Mouse (Mus musculus) stomach, embryonic 16.5 days (tissue): ENCODE results near the gene Pea15a. TPM values are rescaled to one million over a fixed set of nuclear protein-coding genes. Genes with fewer than 3 reads are reported as not detected.
"Not testable (repeated sequence)": the region's sequence is repeated elsewhere in the genome, so short reads cannot be mapped to it uniquely, and the experiment has no call there.

Experiments used
- ATAC-seq: fragments of 200-750 bp; cut with Nextera tagmentation; 2 replicates; pipeline ENCODE4 v1.8.0; 2017; ENCODE audit warnings: moderate number of reproducible peaks, moderate TSS enrichment; ENCODE audit not compliant: insufficient read depth, low FRiP score
- H3K27ac ChIP-seq: fragments of 300-500 bp; sonication (generic); 2 replicates; pipeline ENCODE4 v1.5.1; 2014; ENCODE audit warnings: low read length
- H3K27me3 ChIP-seq: fragments of 300-500 bp; sonication (generic); 2 replicates; pipeline ENCODE4 v1.6.1; 2014; ENCODE audit warnings: low read length, control low read depth, mixed read lengths; ENCODE audit not compliant: control insufficient read depth, insufficient read depth
- H3K36me3 ChIP-seq: fragments of 300-500 bp; sonication (generic); 2 replicates; pipeline ENCODE4 v1.6.1; 2014; ENCODE audit warnings: low read length; ENCODE audit not compliant: control insufficient read depth, insufficient read depth
- H3K4me1 ChIP-seq: fragments of 300-500 bp; sonication (generic); 2 replicates; pipeline ENCODE4 v1.6.1; 2014; ENCODE audit warnings: low read length, control low read depth, mixed read lengths; ENCODE audit not compliant: control insufficient read depth, insufficient read depth
- H3K4me2 ChIP-seq: fragments of 300-500 bp; sonication (generic); 2 replicates; pipeline ENCODE4 v1.6.1; 2014; ENCODE audit warnings: low read depth, low read length, mixed read lengths
- H3K4me3 ChIP-seq: fragments of 300-500 bp; sonication (generic); replicated peaks from 2 replicates; pipeline ENCODE4 v1.5.1; 2014; ENCODE audit warnings: mild to moderate bottlenecking, low read length
- H3K9ac ChIP-seq: fragments of 300-500 bp; sonication (generic); 2 replicates; pipeline ENCODE4 v1.6.1; 2014; ENCODE audit warnings: low read length
- H3K9me3 ChIP-seq: fragments of 300-500 bp; sonication (generic); replicated peaks from 2 replicates; pipeline ENCODE4 v1.6.1; 2016; ENCODE audit warnings: low read length, control low read depth; ENCODE audit not compliant: control insufficient read depth
- WGBS: fragments of 180-500 bp; shearing (Covaris S2); extraction: QIAGEN DNeasy Blood & Tissue Kit; methylation state at CpG from one replicate; pipeline ENCODE4 v1.1.7; 2014; 5-methylcytosine and 5-hydroxymethylcytosine counted together
- polyA plus RNA-seq: library from polyadenylated mRNA; unstranded; fragments of >200 nt; fragmentation: Nextera tagmentation; extraction: Ambion mirVana; gene quantifications from 2 replicates; pipeline ENCODE4 v1.2.1, GENCODE M21; 2015

Pea15a gene
- polyA plus RNA-seq = 131 and 148 TPM in 2 replicates

DNA sequence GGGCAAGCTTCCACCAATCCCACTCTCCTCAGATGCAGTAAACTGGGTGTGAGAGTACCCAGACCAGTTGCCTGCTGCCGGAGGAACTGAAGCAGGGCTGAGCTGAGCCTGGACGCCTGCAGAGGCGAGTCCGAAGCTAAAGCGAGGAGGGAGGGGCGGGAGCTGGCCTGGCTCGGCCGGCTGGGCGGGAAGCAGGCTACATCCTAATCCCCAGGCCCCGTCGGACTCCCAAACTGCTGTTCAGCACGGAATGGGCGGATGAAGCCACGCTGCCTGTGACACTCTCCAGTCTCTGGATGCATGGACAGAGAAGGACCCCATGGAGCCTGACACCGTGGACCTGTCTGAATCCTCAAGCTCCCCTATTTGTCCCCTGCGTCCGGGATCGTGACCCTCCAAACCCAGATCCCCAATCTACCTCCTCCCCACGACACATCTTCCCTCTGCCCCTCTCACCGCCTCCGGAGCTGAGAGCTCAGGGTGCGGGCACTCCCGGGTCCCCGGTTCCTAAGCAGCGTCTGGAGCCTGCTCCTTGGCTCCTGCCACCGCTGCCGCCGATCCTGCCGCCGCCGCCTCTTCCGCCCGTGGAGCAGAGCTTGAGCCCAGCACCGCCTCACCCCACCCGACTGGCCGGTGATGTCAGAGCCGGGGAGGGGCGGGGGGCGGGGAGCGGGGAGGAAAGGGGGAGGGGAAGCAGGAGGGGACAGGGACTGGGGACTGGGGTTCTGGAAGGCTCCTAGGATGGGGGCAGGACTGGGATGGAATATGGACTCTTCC is at the start of gene Pea15a:
Gene Pea15a (minus strand): TSS at position 664 of the 777 bp plus-strand sequence.
- Histone ChIP-seq H3K36me3 (no peaks in the 10 kb centered on the region), H3K4me3 (peak within 1 kb of the TSS; percentile 61), H3K27me3 (no peaks in the 10 kb centered on the region), H3K9ac (peak within 1 kb of the TSS; percentile 91), H3K4me2 (peak within 1 kb of the TSS; percentile 66), H3K9me3 (no peaks in the 10 kb centered on the region), H3K4me1 (peaks cover 55% of the 10 kb centered on the region), H3K27ac (peak within 1 kb of the TSS; percentile 95)
- ATAC-seq = peak; percentile 88
- under 1% methylated on average over 36 of the region's 40 CpGs for WGBS

DNA sequence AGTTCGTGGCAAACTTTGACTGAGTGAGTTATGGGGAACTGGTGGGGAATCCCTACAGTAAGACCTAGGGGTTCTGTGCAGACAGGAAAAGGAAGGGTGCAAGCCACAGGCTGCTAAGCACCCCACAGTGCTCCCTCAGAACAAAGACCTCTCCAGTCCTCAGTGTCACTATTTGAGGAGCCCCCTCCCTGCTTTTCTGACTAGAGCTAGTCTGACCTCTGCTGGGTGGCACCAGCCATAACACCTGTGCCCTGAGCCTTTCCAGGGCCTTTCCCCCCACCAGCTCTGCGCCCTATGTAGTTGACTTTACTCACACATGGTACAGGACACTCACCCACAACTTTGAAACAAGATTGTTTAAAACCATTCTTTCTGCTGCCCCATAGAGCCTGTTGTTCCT is 41.1 kb upstream of the Pea15a start:
- H3K9ac ChIP-seq = no peak overlapping the region
- H3K4me3 ChIP-seq = no peak overlapping the region
- no peaks in the 10 kb centered on the region for H3K4me1 ChIP-seq
- ATAC-seq = no peak
- WGBS = 56% methylated on average over 2 of the region's 2 CpGs
- H3K36me3 ChIP-seq = no peaks in the 10 kb centered on the region
- no peak overlapping the region for H3K4me2 ChIP-seq
- no peak overlapping the region for H3K27ac ChIP-seq
- no peaks in the 10 kb centered on the region for H3K9me3 ChIP-seq
- H3K27me3 ChIP-seq = peaks cover 4% of the 10 kb centered on the region; the same call in 1 of the 2 replicates

DNA sequence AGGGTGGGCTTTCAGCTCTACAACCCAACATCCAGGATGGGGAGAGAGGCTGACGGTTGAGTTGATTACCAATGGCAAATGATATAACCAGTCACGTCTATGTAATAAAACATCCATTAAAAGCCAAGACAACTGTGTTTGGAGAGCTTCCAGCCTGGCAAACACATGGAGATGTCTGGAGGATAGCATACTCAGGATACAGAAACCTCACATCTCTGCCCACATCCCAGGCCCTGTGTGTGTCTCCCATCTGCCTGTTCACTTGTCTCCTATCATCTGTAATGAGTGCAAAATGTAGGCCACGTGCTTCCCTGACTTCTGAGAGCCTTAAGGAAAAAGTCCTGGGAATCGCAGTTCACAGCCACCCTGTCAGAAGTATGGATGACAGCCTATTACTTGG is 40.6 kb upstream of the Pea15a start:
- H3K36me3 ChIP-seq = no peaks in the 10 kb centered on the region
- ATAC-seq = no peak
- H3K9me3 ChIP-seq = no peaks in the 10 kb centered on the region
- H3K4me2 ChIP-seq = no peak overlapping the region
- H3K4me3 ChIP-seq = no peak overlapping the region
- H3K9ac ChIP-seq = no peak overlapping the region
- 66% methylated on average over 4 of the region's 4 CpGs for WGBS
- H3K27me3 ChIP-seq = peaks cover 4% of the 10 kb centered on the region; the same call in 1 of the 2 replicates
- no peaks in the 10 kb centered on the region for H3K4me1 ChIP-seq
- no peak overlapping the region for H3K27ac ChIP-seq

DNA sequence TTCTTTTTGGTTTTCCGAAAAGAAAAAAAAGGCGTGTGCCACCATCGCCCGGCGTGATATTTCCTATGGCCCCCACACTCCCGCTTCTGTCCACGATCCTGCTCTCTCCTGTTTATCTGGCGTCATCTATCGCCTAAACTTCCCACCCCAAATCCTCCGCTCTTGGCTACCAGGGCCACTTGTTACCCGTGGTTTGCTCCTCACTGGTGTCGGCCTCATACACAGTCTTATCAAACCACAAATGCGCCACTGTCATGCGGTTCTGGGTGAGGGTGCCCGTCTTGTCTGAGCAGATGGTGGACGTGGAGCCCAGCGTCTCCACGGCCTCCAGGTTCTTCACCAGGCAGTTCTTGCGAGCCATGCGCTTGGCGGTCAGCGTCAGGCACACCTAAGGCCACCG is 38.0 kb upstream of the Pea15a start:
- not testable (repeated sequence) for H3K9me3 ChIP-seq, H3K27ac ChIP-seq, H3K4me1 ChIP-seq, H3K27me3 ChIP-seq, H3K4me3 ChIP-seq, H3K4me2 ChIP-seq, ATAC-seq, H3K36me3 ChIP-seq, H3K9ac ChIP-seq
- 41% methylated on average over 23 of the region's 23 CpGs for WGBS

DNA sequence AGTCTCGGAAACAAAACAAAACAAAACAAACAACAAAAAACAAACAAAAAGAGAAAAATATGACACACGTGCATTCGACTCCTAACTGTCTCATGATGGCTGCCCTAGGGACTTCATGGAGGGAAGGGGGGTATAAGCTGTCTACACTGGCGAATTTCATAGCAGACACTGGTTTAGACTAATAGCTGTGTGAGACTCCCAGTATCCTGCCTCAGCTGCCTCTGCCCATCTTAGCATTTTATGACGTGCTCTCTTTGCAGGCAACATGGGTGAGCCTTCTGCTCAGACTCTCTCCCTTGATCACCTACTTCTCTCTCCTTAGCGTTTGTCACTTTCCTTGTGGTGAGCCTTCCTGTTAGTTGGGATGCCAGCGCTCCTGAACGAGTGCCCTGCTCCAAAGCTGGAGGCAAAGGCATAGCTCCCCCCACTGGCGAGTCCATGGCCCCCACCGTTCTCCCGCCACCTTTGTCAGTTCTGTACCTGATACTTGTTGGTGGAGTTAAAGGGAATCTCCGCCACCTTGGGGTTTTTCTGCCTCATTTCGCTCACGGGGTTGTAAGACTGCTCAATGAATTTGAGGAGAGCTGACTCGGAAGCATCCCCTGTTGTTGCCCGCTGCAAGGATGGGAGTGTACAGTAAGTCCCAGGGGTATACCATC is 37.1 kb upstream of the Pea15a start:
- Histone ChIP-seq H3K4me1 (no peaks in the 10 kb centered on the region), H3K27ac (no peak overlapping the region), H3K27me3 (peaks cover 4% of the 10 kb centered on the region; the same call in 1 of the 2 replicates), H3K4me3 (no peak overlapping the region), H3K9me3 (no peaks in the 10 kb centered on the region), H3K4me2 (no peak overlapping the region), H3K9ac (no peak overlapping the region), H3K36me3 (no peaks in the 10 kb centered on the region)
- no peak for ATAC-seq
- WGBS = 30% methylated on average over 16 of the region's 16 CpGs

DNA sequence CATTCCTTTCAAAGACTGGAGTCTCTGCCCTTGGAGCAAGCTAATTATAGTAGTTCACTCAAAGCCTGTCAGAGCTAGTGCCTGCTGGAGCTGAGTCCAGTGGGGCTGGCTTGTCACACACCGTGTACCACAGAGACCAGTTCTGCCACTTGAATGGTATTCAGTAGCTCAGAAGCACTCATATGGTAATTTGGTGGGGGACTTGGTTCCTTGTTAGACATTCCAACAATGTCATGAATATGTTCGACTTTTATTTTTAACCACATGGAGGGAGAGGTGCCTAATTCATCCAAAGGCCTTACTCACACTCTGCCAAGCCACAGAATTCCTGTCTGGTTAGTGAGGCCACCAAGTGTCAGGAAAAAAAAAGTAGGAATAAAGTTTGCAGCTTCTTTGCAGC is 35.8 kb upstream of the Pea15a start:
- Histone ChIP-seq H3K4me3 (no peak overlapping the region), H3K9me3 (no peaks in the 10 kb centered on the region), H3K36me3 (no peaks in the 10 kb centered on the region), H3K4me2 (no peak overlapping the region), H3K27ac (no peak overlapping the region), H3K4me1 (no peaks in the 10 kb centered on the region), H3K9ac (no peak overlapping the region), H3K27me3 (peaks cover 4% of the 10 kb centered on the region; the same call in 1 of the 2 replicates)
- no peak for ATAC-seq
- 54% methylated on average over 2 of the region's 2 CpGs for WGBS

DNA sequence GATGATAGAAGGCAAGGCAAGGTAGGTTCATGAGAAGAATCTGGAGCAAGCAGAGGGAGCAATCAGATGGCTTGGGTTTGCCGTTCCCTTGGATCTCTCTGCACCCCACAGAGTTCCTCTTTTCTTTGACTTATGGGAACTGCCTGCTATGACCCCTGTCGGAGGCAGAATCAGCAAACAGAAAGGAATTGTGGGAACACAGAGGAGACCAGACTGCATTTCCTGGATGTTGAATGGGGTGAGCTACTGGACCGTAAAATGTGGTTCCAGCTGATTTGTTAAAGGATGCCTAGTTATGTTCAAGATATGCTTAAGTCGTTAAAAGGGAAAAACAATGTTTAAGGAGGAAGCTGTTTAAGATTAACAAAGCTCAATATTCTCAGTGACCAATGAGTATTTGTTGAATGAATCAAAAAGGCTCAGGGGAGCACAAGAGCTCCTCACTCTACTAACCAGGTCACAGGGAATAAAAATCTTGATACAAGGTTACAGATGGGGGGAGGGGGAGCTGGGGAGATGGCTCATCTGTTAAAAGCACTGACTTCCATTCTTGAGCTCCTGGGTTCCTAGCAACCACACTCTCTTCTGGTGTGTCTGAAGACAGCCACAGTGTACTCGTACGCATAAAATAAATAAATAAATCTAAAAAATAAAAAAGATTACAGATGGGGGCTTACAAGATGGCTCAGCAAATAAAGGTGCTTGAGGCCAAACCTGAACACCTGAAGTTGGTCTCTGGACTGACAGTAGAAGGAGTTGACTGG is 34.5 kb upstream of the Pea15a start:
- no peak for ATAC-seq
- no peak overlapping the region for H3K9ac ChIP-seq

DNA sequence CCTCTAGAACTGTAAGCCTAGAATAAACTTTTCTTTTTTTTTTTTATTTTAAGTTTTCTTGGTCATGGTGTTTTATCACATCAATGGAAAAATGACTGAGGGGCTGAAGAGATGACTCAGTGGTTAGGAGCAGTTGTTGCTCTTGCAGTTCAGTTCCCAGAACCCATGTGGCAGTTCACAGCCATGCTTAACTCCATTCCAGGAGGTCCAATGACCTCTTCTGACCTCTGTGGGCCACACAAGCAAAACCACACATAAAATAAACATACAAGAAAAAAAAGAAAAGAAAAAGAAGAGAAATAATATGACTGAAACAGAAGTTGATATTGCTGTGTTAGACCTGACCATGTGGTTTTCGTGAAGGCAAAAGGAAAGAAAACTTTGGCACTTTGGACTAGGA is 22.6 kb upstream of the Pea15a start:
- no peaks in the 10 kb centered on the region for H3K9me3 ChIP-seq
- no peak overlapping the region for H3K9ac ChIP-seq
- H3K36me3 ChIP-seq = no peaks in the 10 kb centered on the region
- H3K27me3 ChIP-seq = no peaks in the 10 kb centered on the region
- no peak overlapping the region for H3K27ac ChIP-seq
- no peak for ATAC-seq
- H3K4me1 ChIP-seq = no peaks in the 10 kb centered on the region
- H3K4me2 ChIP-seq = no peak overlapping the region
- WGBS = 83% methylated on average over 1 of the region's 1 CpGs
- no peak overlapping the region for H3K4me3 ChIP-seq

More for the DNA sequence above, 34.5 kb upstream of the Pea15a start:
- Histone ChIP-seq H3K27me3 (peaks cover 4% of the 10 kb centered on the region; the same call in 1 of the 2 replicates), H3K4me3 (no peak overlapping the region), H3K4me2 (no peak overlapping the region), H3K4me1 (no peaks in the 10 kb centered on the region), H3K9me3 (no peaks in the 10 kb centered on the region), H3K36me3 (no peaks in the 10 kb centered on the region), H3K27ac (no peak overlapping the region)
- WGBS = 67% methylated on average over 6 of the region's 6 CpGs

DNA sequence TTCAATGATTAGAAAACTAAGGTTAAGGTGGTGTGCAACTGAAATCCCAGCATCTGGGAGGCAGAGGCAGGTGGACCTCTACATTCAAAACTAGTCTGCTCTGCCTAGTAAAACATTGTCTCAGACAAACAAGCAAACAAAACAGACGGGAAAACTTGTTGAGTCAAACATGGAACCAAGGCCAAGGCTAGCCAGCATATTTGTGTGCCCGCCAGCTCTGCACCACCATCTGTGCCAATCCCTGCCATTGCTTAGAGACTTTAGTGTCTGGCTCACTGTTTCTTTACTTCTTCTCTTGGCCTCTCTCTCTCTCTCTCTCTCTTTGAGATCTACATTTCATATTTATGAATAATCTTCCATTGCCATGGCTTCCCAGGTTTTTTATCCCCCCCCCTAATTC is 21.6 kb upstream of the Pea15a start:
- no peak for ATAC-seq
- no peak overlapping the region for H3K4me2 ChIP-seq
- H3K36me3 ChIP-seq = no peaks in the 10 kb centered on the region
- no peaks in the 10 kb centered on the region for H3K27me3 ChIP-seq
- H3K27ac ChIP-seq = no peak overlapping the region
- H3K9ac ChIP-seq = no peak overlapping the region
- H3K9me3 ChIP-seq = no peaks in the 10 kb centered on the region
- no peaks in the 10 kb centered on the region for H3K4me1 ChIP-seq
- 73% methylated on average over 2 of the region's 2 CpGs for WGBS
- H3K4me3 ChIP-seq = no peak overlapping the region
